Mouse (Mus musculus) mesoderm, embryonic 11.5 days (tissue): ENCODE measurements around the gene Zfp867.

Source experiments
- DNase-seq: peaks from one replicate; pipeline ENCODE4 v3.0.0-alpha.2; 2012; ENCODE audit warnings: low read depth, low spot score

Zfp867 gene

GRCm38 (mm10) chr11:59472326-59472677 lies at the start of gene Zfp867:
Gene Zfp867 (minus strand): TSS chr11:59472474.
- peak; percentile 90 for DNase-seq

DNA sequence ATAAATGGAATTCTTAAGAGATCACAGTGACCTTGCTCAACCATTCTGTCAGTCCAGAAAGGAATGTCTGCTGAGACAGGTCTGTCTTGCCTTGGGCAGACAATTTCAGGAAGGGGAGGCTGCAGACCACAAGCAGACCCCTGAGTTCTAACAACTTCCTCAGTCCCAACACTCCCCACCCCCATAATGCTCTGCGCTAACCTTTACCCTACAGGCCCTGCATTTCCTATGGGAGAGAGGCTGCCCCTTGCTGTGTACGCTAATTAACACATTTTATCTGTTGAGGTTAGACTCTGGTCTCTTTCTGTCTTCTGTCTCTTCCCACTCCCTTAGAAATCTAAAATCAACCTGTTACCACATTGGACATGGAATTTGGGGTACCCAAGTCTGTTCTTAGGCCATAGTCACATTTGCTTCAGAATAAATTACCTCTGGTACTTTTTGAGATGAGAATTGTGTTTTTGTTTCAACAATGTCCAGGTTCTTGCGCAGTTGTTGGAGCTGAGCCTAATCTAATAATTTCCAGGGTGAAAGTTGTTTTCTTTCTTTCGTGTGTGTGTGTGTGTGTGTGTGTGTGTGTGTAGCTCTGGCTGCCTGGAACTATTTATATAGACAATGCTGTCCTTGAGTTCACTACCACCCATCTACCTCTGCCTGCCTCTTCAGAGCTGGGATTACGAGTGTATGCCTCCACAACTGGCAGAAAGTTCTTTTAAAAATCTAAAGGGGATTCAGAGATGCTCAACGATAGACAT lies 47.6 kb upstream of the Zfp867 start:
- no peak for DNase-seq

DNA sequence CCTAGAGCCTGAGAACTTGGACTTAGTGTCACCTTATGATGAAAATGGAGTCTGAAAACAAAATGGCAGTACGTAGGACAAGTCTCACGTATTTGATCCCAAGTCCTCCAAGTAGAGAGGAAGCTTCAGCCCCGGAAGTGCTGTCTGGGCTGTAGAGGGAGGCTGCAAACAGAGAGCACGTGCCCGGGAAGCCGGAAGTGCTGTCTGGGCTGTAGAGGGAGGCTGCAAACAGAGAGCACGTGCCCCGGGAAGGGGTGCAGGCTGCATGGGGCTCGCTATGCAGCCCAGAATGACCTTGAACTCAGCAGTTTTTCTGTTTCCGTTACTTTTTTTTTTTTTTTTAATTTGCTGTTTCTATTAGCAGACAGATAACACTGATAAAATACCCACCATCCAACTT lies 46.0 kb upstream of the Zfp867 start:
- no peak for DNase-seq

- DNase-seq = no peak
These were observed 45.2 kb upstream of the Zfp867 start for GRCm38 (mm10) chr11:59517441-59517840.

- DNase-seq = no peak
These were observed 42.5 kb upstream of the Zfp867 start for GRCm38 (mm10) chr11:59514789-59515188.

DNA sequence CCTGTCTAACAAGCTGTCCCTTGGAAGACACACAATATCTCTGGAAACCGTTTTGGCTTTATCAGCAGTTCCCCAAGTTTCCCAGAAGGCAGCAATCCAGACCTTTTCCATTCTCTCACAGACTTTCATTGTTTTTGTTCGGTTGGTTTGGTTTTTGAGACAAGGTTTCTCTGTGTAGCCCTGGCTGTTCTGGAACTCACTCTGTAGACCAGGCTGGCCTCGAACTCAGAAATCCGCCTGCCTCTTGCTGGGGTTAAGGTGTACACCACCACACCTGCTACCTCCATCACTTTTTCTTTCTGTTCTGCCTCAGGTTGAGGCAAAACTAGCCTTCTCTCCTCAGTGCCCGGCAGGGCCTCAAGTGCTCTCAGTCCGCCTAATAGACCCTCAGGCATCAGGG lies 42.1 kb upstream of the Zfp867 start:
- no peak for DNase-seq

GRCm38 (mm10) chr11:59513556-59513955 lies 41.3 kb upstream of the Zfp867 start:
- DNase-seq = no peak

- DNase-seq = no peak
These were observed 40.5 kb upstream of the Zfp867 start for GRCm38 (mm10) chr11:59512733-59513132.

- no peak for DNase-seq
These were observed 39.3 kb upstream of the Zfp867 start for GRCm38 (mm10) chr11:59511558-59511957.

DNA sequence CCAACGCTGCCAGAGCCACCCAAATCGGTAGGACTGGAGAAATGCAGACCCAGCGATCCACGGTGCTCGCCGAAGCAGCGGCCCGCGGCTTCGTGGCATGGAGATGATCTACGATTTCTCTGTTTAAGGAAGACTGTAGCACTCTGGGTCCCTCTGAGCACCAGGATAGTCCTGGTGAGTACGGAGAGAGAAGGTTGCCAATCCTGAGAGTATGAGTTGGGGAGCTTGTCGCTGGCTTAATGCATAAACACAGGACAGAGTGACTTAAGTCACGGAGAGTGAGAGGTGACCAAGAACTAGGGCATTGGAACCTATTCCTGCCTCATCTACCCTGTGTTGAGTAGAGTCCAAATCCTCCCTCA lies 34.4 kb upstream of the Zfp867 start:
- no peak for DNase-seq

- DNase-seq = peak; percentile 92
These were observed 33.8 kb upstream of the Zfp867 start for GRCm38 (mm10) chr11:59505839-59506712.

DNA sequence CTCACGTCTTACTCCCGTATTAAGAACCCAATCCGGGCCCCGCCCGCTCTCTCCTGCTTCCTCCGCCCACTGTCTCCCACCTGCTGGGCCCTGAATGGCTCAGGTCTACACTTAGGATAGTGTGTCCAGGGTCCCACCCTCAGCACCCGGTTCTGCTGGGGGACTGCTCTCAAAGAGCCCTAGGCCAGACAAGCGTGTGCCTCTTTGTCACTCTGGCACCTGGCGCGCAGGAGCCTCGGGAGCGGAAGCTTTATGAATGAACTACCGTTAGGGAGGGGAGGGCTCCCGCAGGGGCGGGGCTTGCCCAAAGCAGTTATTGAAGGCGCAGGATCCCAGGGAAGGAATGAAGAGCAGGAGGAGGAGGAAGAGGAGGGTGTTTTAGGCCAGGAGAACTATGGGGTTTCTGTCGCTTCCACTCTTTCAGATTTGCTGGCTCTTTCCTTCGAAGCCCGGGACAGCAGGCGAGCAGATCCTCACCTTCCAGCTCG lies 33.1 kb upstream of the Zfp867 start:
- peak; percentile 68 for DNase-seq

DNA sequence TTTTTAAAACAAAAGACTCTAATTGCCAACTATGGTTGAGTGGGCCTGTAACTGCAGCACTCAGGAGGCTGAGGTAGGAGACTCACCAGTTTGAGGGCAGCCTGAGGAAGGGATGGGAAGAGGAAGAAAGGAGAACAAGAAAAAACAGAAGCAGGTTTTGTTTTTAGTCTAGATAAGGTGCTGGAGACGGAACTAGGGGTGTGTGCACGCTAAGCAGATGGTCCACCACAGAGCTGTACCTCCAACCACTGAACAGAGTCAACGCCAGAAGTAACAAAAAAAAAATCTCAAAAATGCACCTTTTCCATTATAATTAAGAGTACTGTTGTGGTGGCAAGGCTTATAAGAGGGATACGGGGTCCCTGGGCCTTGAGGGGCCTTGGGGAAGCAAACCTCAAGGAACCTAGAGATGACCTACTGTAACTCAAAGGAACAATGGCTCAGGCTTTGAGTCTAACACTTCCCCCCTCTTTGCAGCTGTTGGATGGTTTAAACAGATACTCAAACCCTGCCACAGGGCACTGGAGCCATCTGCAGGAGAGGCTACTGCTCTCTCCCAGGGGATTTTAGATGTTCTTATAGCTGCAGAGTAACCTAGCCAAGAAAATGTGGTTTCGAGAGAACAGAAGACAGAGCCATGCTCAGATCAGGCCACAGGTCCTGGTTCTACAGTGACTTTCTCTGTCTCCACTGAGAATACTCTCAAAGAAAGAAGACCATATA lies 29.9 kb upstream of the Zfp867 start:
- DNase-seq = no peak

GRCm38 (mm10) chr11:59497747-59498146 lies 25.5 kb upstream of the Zfp867 start:
- no peak for DNase-seq

GRCm38 (mm10) chr11:59496672-59497310 lies 24.5 kb upstream of the Zfp867 start:
- no peak for DNase-seq

GRCm38 (mm10) chr11:59486222-59486621 lies 13.9 kb upstream of the Zfp867 start:
- no peak for DNase-seq

DNA sequence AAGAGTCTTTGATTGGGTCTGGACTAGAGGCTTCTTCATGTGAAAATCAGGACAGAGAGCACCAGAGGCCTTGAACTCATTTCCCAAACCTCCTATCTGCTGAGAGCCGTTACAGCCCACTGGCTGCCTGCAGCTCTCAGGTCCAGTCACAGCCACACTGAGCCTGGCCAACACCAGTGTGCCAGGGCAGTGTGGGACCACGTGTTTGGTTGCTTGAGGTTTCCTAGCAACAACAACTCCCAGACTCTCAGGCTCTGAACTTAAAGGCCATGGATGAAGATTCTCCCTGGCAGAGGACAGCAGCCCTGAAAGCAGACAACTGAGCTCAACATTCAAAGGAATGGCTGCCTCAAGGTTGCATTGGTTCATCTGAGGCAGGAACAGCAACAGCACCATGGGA lies 13.4 kb upstream of the Zfp867 start:
- no peak for DNase-seq

DNA sequence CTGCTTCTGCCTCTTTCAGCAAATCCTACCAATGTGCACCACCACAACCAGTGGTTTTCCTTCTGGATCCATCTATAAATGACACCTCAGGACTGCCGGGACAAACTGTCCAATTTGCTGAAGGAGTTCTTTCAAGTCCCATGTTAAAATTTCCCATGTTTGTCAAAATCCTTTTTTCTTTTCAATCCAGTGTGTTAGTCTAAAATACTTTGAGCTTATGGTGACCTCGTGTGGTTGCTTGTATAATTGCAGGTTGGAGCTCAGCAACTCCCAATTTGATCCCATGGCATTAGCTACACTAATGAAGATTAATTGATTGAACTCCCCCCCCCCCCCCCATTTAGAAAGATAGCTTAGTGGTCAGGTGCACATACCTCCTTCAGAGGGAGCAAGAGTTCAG lies 10.9 kb upstream of the Zfp867 start:
- peak; percentile 74 for DNase-seq

GRCm38 (mm10) chr11:59477240-59477639 lies 5.0 kb upstream of the Zfp867 start:
- DNase-seq = no peak

DNA sequence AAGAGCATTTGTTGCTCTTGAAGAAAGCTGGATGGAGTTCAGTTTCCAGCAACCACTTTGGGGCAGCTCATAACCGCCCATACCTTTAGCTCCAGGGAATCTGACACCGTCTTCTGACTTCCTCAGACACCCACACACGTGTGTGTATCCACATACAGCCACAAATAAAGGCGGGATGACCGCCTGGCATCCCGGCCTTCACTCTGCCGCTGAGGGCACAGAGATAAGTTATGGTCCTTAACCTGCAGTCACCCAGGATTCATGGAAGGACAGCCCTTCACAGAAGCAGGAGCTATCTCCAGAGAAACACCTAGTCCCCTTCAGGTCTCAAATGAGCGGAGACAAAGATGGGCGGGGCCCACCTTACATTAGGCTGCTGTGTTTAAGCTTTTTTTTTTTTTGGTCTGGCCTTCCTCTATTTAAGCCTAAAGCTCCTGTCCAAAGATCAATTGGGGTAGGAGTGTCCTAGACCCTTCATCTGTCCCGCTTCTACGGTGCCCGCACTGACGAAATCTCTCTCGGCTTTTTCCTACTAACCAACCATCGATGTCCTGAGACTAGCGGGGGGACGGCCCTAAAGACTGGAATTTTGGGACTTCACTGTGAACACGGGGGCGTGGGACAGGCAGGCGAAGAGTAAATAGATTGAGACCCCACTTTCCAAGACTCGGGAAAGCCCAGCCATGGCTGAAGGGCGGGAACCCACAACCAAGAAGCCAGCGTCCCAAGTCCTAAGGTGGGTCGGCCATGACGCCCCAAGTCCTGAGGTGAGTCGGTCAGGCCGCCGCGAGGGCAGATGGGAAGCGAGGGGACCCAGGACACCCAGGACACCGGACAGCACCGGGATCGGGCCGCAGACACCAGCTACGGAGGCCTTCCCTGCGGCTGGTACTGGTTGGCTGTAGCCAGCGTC lies 605 bp downstream of the Zfp867 start:
- no peak for DNase-seq

DNA sequence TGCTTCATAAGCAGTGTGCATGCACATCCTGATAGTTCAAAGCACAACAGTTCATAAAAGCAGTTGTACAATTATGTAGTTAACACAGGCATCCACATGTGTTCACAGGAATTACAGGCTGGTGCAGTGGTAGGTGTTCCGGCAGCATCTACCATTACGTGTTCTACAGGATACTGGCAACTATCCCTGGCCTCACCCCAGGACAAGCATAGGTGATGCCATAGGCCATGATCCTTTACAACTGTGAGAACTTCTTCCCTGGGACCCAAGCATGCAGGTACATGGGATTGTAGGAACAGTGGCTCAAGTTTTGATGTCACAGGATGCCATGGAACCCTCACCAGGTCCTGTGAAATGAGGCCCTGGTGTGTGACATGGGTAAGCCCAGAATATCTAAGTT lies 11.8 kb downstream of the Zfp867 start:
- no peak for DNase-seq
